8 mouse cellular contexts compared by ENCODE assay signal in genomic region chr14:74946751-74947375, GRCm38 (mm10). TPM values are rescaled to one million over a fixed set of nuclear protein-coding genes. Genes with fewer than 3 reads are reported as not detected.
DNase-seq lines count a peak whose midpoint lies in the region; ATAC-seq and TF ChIP-seq lines count a peak whose summit lies in the region.

No protein-coding gene starts in this region.

- peak; percentile 85 for DNase-seq in B cell, adult 2 months
- DNase-seq in brain, embryonic 14.5 days (ENCODE audit: low read depth), result peak; percentile 84
- peak; percentile 87 for DNase-seq in kidney, postnatal 10 days
- peak; percentile 90 for DNase-seq in naive thymus-derived CD4-positive, alpha-beta T cell, adult 2 months (ENCODE audit: low read depth)

- WGBS in heart, embryonic 13.5 days, result 1% methylated on average over 56 of the region's 56 CpGs
- WGBS in liver, embryonic 12.5 days (ENCODE audit: insufficient replicate concordance), result under 1% methylated on average over 56 of the region's 56 CpGs
- WGBS in stomach, embryonic 14.5 days, result under 1% methylated on average over 55 of the region's 56 CpGs

- H3K9ac ChIP-seq in heart, embryonic 13.5 days, result peak overlapping the region; percentile 97
- peak overlapping the region; percentile 86 for H3K9ac ChIP-seq in liver, embryonic 12.5 days
- peak overlapping the region; percentile 83 for H3K9ac ChIP-seq in stomach, embryonic 14.5 days (replicated peaks; ENCODE audit: low read depth, low read length)

- no peak for TF ChIP-seq CTCF in brain, embryonic 14.5 days (IDR thresholded peaks at IDR 0.05; ENCODE audit: borderline replicate concordance, extremely low read depth, insufficient read depth, insufficient read length)

- no peaks in the 10 kb centered on the region for H3K27me3 ChIP-seq in heart, embryonic 13.5 days (replicated peaks)
- no peaks in the 10 kb centered on the region for H3K27me3 ChIP-seq in liver, embryonic 12.5 days (replicated peaks)
- no peaks in the 10 kb centered on the region for H3K27me3 ChIP-seq in stomach, embryonic 14.5 days (ENCODE audit: control insufficient read depth, insufficient read depth, low read length)

- peak overlapping the region; percentile 94 for H3K27ac ChIP-seq in heart, embryonic 13.5 days (replicated peaks)
- H3K27ac ChIP-seq in liver, embryonic 12.5 days, result peak overlapping the region; percentile 82
- H3K27ac ChIP-seq in stomach, embryonic 14.5 days (ENCODE audit: low read length), result peak overlapping the region; percentile 91

- H3K4me2 ChIP-seq in heart, embryonic 13.5 days, result peak overlapping the region; percentile 79
- H3K4me2 ChIP-seq in liver, embryonic 12.5 days, result peak overlapping the region; percentile 96
- peak overlapping the region; percentile 72 for H3K4me2 ChIP-seq in stomach, embryonic 14.5 days (replicated peaks; ENCODE audit: low read depth, low read length)

- peak; percentile 77 for ATAC-seq in erythroid progenitor cell, adult 5-6 weeks (replicated peaks; ENCODE audit: low FRiP score, poor library complexity, severe bottlenecking)
- peak; percentile 48; the same call in 1 of the 2 replicates for ATAC-seq in heart, embryonic 13.5 days (ENCODE audit: extremely low read depth, insufficient number of reproducible peaks, low FRiP score, low TSS enrichment)
- ATAC-seq in liver, embryonic 12.5 days, result peak; percentile 81
- peak; percentile 55 for ATAC-seq in stomach, embryonic 14.5 days (ENCODE audit: insufficient number of reproducible peaks, insufficient read depth, low FRiP score, low read depth)

- no peaks in the 10 kb centered on the region for H3K9me3 ChIP-seq in heart, embryonic 13.5 days
- H3K9me3 ChIP-seq in liver, embryonic 12.5 days (replicated peaks), result no peaks in the 10 kb centered on the region
- no peaks in the 10 kb centered on the region for H3K9me3 ChIP-seq in stomach, embryonic 14.5 days (ENCODE audit: control insufficient read depth, low read depth, low read length)

- TF ChIP-seq POLR2A in brain, embryonic 14.5 days (IDR thresholded peaks at IDR 0.05; ENCODE audit: borderline replicate concordance, extremely low read depth, insufficient read depth, insufficient read length, poor library complexity, severe bottlenecking), result peak; percentile 63; the same call in 1 of the 2 replicates

- H3K4me1 ChIP-seq in heart, embryonic 13.5 days, result peaks cover 52% of the 10 kb centered on the region
- peaks cover 42% of the 10 kb centered on the region for H3K4me1 ChIP-seq in liver, embryonic 12.5 days
- peaks cover 14% of the 10 kb centered on the region; the same call in 1 of the 2 replicates for H3K4me1 ChIP-seq in stomach, embryonic 14.5 days (ENCODE audit: control insufficient read depth, insufficient read depth, low read length)

- peak overlapping the region; percentile 73 for H3K4me3 ChIP-seq in heart, embryonic 13.5 days
- peak overlapping the region; percentile 86 for H3K4me3 ChIP-seq in liver, embryonic 12.5 days
- peak overlapping the region; percentile 90 for H3K4me3 ChIP-seq in stomach, embryonic 14.5 days (ENCODE audit: low read depth, low read length)

- H3K36me3 ChIP-seq in heart, embryonic 13.5 days, result 0 out of 2 replicates have a peak, but pooled peaks cover 3% of the 10 kb centered on the region
- no peaks in the 10 kb centered on the region for H3K36me3 ChIP-seq in liver, embryonic 12.5 days
- no peaks in the 10 kb centered on the region for H3K36me3 ChIP-seq in stomach, embryonic 14.5 days (ENCODE audit: control insufficient read depth, insufficient read depth, low read length)

RNA-seq across cellular contexts. Expression of gene Lrch1, which starts 0.8 kb away (rescaled TPM):
- polyA plus RNA-seq in brain, embryonic 14.5 days (2012; rRNA removed), result 11.9 and 15.3 TPM in 2 replicates
- 6.5 and 16.3 TPM in 2 replicates for total RNA-seq in erythroid progenitor cell, adult 5-6 weeks (2015; ENCODE audit: low replicate concordance)
- 8.3 and 10.5 TPM in 2 replicates for total RNA-seq in erythroid progenitor cell, adult 5-6 weeks (2017; ENCODE audit: low replicate concordance)
- 9.1 and 10.4 TPM in 2 replicates for polyA plus RNA-seq in heart, embryonic 13.5 days (2015; fragmentation: Nextera tagmentation; extraction: Ambion mirVana)
- 6.5 and 7.8 TPM in 2 replicates for polyA plus RNA-seq in liver, embryonic 12.5 days (2016; fragmentation: Nextera tagmentation; extraction: Ambion mirVana)
- 16.0 and 16.5 TPM in 2 replicates for polyA plus RNA-seq in stomach, embryonic 14.5 days (2014; fragmentation: Nextera tagmentation; extraction: Ambion mirVana)

Comparison
In these comparisons a context has a peak if more than half of its experiments do, and no peak if none do; other contexts are left out.
1. Peak in every context shown above with its lines: DNase-seq, ATAC-seq, H3K4me3 ChIP-seq and H3K27ac ChIP-seq.